Mouse (Mus musculus): ENCODE measurements around the gene Gm28048. TPM values are rescaled to one million over a fixed set of nuclear protein-coding genes. Genes with fewer than 3 reads are reported as not detected.

Gene Gm28048
- total and polyA plus RNA-seq, 2 experiments from 2014 or later, result 0.81 to 4.2 TPM

GRCm38 (mm10) chr11:23017943-23018342 lies 36.1 kb upstream of the Gm28048 start:
- 97% methylated on average over 4 of the region's 4 CpGs for WGBS
- no peak for ATAC-seq

DNA sequence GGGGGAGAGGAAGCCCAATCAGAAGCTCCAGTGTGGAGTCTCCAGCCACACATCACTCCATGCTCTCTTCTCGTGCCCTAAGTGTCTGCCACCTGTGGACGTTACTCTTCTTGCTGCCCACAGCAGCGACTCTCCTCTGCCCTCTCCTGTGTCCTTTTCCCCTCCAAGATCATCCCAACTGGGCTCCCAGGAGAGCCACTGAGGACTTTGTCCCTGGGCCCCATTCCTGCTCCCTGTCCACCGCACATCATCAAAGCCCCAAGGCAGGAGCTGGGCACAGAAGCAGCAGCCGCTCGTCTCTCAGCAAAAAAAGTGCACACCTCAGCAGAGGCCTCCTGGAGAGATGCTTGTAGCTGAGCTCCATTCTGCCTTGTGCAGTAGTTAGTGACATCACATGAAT lies 33.1 kb upstream of the Gm28048 start:
- Histone ChIP-seq H3K27me3 (ENCODE audit: insufficient read depth, low read length) (no peaks in the 10 kb centered on the region), H3K4me2 (ENCODE audit: low read depth) (no peak overlapping the region), H3K27ac (ENCODE audit: low read depth, low read length) (no peak overlapping the region), H3K4me3 (ENCODE audit: low read depth, low read length) (no peak overlapping the region), H3K4me1 (ENCODE audit: insufficient read depth) (no peaks in the 10 kb centered on the region), H3K9ac (no peak overlapping the region), H3K9me3 (ENCODE audit: low read length) (no peaks in the 10 kb centered on the region), H3K36me3 (ENCODE audit: insufficient read depth) (no peaks in the 10 kb centered on the region)
- DNase-seq (no peak), ATAC-seq (no peak)
- 76% methylated on average over 6 of the region's 6 CpGs for WGBS
- TF ChIP-seq CTCF (IDR thresholded peaks at IDR 0.05; ENCODE audit: low read depth), result no peak

More at GRCm38 (mm10) chr11:23017943-23018342, 36.1 kb upstream of the Gm28048 start:
- Histone ChIP-seq H3K4me3 (ENCODE audit: low read depth, low read length) (no peak overlapping the region), H3K4me2 (ENCODE audit: low read depth) (no peak overlapping the region), H3K36me3 (ENCODE audit: insufficient read depth) (no peaks in the 10 kb centered on the region), H3K9me3 (ENCODE audit: low read length) (no peaks in the 10 kb centered on the region), H3K4me1 (ENCODE audit: insufficient read depth) (no peaks in the 10 kb centered on the region), H3K9ac (no peak overlapping the region), H3K27me3 (ENCODE audit: insufficient read depth, low read length) (no peaks in the 10 kb centered on the region), H3K27ac (ENCODE audit: low read depth, low read length) (no peak overlapping the region)
- DNase-seq, result no peak
- TF ChIP-seq CTCF (IDR thresholded peaks at IDR 0.05; ENCODE audit: low read depth), result no peak

- 87% methylated on average over 4 of the region's 4 CpGs for WGBS
- Histone ChIP-seq H3K27ac (ENCODE audit: low read depth, low read length) (no peak overlapping the region), H3K9ac (no peak overlapping the region), H3K9me3 (ENCODE audit: low read length) (no peaks in the 10 kb centered on the region), H3K27me3 (ENCODE audit: insufficient read depth, low read length) (no peaks in the 10 kb centered on the region), H3K4me1 (ENCODE audit: insufficient read depth) (no peaks in the 10 kb centered on the region), H3K4me2 (ENCODE audit: low read depth) (no peak overlapping the region), H3K36me3 (ENCODE audit: insufficient read depth) (no peaks in the 10 kb centered on the region), H3K4me3 (ENCODE audit: low read depth, low read length) (no peak overlapping the region)
- peak; percentile 43 for TF ChIP-seq CTCF (IDR thresholded peaks at IDR 0.05; ENCODE audit: low read depth)
- DNase-seq, result no peak
- ATAC-seq, result no peak
Observed at GRCm38 (mm10) chr11:23013580-23014294, 31.8 kb upstream of the Gm28048 start.

DNA sequence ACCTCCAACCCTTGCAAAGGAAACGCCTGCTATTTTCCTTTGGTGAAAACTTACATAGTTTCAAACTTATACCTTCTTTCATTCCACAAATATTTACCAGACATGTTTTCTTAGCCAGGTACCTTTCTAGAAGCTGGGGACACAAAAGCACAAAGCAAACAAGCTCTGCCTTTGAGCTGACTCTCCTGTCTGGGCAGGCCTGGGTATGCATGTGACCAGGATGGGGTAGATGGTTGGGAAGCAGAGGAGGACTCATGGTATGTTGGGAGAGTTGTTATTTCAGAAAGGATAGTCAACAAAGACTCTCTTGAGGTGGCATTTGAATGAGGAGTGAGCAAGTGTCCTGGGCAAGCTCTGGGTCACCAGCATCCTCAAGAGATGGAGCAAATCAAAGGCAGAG lies 31.2 kb upstream of the Gm28048 start:
- H3K9me3 ChIP-seq (ENCODE audit: low read length), result no peaks in the 10 kb centered on the region
- no peaks in the 10 kb centered on the region for H3K4me1 ChIP-seq (ENCODE audit: insufficient read depth)
- no peak overlapping the region for H3K4me2 ChIP-seq (ENCODE audit: low read depth)
- ATAC-seq (no peak), DNase-seq (no peak)
- no peak overlapping the region for H3K27ac ChIP-seq (ENCODE audit: low read depth, low read length)
- H3K27me3 ChIP-seq (ENCODE audit: insufficient read depth, low read length), result no peaks in the 10 kb centered on the region
- H3K36me3 ChIP-seq (ENCODE audit: insufficient read depth), result no peaks in the 10 kb centered on the region
- H3K9ac ChIP-seq, result no peak overlapping the region
- WGBS, result 82% methylated on average over 1 of the region's 1 CpGs
- no peak for TF ChIP-seq CTCF (IDR thresholded peaks at IDR 0.05; ENCODE audit: low read depth)
- H3K4me3 ChIP-seq (ENCODE audit: low read depth, low read length), result no peak overlapping the region

GRCm38 (mm10) chr11:23008824-23009200 lies 26.9 kb upstream of the Gm28048 start:
- no peaks in the 10 kb centered on the region for H3K9me3 ChIP-seq (ENCODE audit: low read length)
- H3K36me3 ChIP-seq (ENCODE audit: insufficient read depth), result peaks cover 14% of the 10 kb centered on the region
- H3K4me3 ChIP-seq (ENCODE audit: low read depth, low read length), result peak overlapping the region; percentile 55
- no peaks in the 10 kb centered on the region for H3K4me1 ChIP-seq (ENCODE audit: insufficient read depth)
- H3K27ac ChIP-seq (ENCODE audit: low read depth, low read length), result no peak overlapping the region; the same call in 1 of the 2 replicates
- ATAC-seq (no peak), DNase-seq (no peak)
- peak overlapping the region; percentile 81 for H3K4me2 ChIP-seq (ENCODE audit: low read depth)
- no peaks in the 10 kb centered on the region for H3K27me3 ChIP-seq (ENCODE audit: insufficient read depth, low read length)
- peak overlapping the region; percentile 77; the same call in 1 of the 2 replicates for H3K9ac ChIP-seq
- no peak for TF ChIP-seq CTCF (IDR thresholded peaks at IDR 0.05; ENCODE audit: low read depth)
- WGBS, result 29% methylated on average over 4 of the region's 4 CpGs

GRCm38 (mm10) chr11:23008181-23008823 lies 26.4 kb upstream of the Gm28048 start:
- DNase-seq (no peak), ATAC-seq (peak; percentile 92)
- Histone ChIP-seq H3K4me3 (ENCODE audit: low read depth, low read length) (peak overlapping the region; percentile 55), H3K27me3 (ENCODE audit: insufficient read depth, low read length) (no peaks in the 10 kb centered on the region), H3K9me3 (ENCODE audit: low read length) (no peaks in the 10 kb centered on the region), H3K4me2 (ENCODE audit: low read depth) (peak overlapping the region; percentile 81), H3K9ac (peak overlapping the region; percentile 77), H3K36me3 (ENCODE audit: insufficient read depth) (peaks cover 19% of the 10 kb centered on the region), H3K27ac (ENCODE audit: low read depth, low read length) (peak overlapping the region; percentile 92), H3K4me1 (ENCODE audit: insufficient read depth) (no peaks in the 10 kb centered on the region)
- WGBS, result 2% methylated on average over 40 of the region's 40 CpGs
- peak; percentile 47 for TF ChIP-seq CTCF (IDR thresholded peaks at IDR 0.05; ENCODE audit: low read depth)

GRCm38 (mm10) chr11:23007481-23008180 lies 25.7 kb upstream of the Gm28048 start, which contains the start of gene Fam161a:
TSS of gene Fam161a (plus strand) at chr11:23007531.
- peak within 1 kb of the TSS; percentile 77 for H3K9ac ChIP-seq
- ATAC-seq (peak; percentile 94), DNase-seq (peak; percentile 91)
- H3K4me2 ChIP-seq (ENCODE audit: low read depth), result peak within 1 kb of the TSS; percentile 81
- no peaks in the 10 kb centered on the region for H3K27me3 ChIP-seq (ENCODE audit: insufficient read depth, low read length)
- WGBS, result under 1% methylated on average over 22 of the region's 22 CpGs
- H3K4me1 ChIP-seq (ENCODE audit: insufficient read depth), result no peaks in the 10 kb centered on the region
- peaks cover 21% of the 10 kb centered on the region for H3K36me3 ChIP-seq (ENCODE audit: insufficient read depth)
- peak within 1 kb of the TSS; percentile 92 for H3K27ac ChIP-seq (ENCODE audit: low read depth, low read length)
- no peak for TF ChIP-seq CTCF (IDR thresholded peaks at IDR 0.05; ENCODE audit: low read depth)
- H3K9me3 ChIP-seq (ENCODE audit: low read length), result no peaks in the 10 kb centered on the region
- H3K4me3 ChIP-seq (ENCODE audit: low read depth, low read length), result peak within 1 kb of the TSS; percentile 55

Measured in forebrain, postnatal 0 days (tissue).